8 mouse cellular contexts compared by ENCODE assay signal in genomic region chr17:47594183-47594968, GRCm38 (mm10). TPM values are rescaled to one million over a fixed set of nuclear protein-coding genes. Genes with fewer than 3 reads are reported as not detected.
DNase-seq lines count a peak whose midpoint lies in the region; ATAC-seq and TF ChIP-seq lines count a peak whose summit lies in the region.

No protein-coding gene starts in this region.

- H3K4me3 ChIP-seq in embryonic facial prominence, embryonic 12.5 days = peak overlapping the region; percentile 93
- H3K4me3 ChIP-seq in midbrain, embryonic 13.5 days (replicated peaks) = peak overlapping the region; percentile 71
- peak overlapping the region; percentile 92 for H3K4me3 ChIP-seq in thymus, adult 2 months (ENCODE audit: control insufficient read depth, insufficient read depth, low read length)

- peak overlapping the region; percentile 88 for H3K9ac ChIP-seq in embryonic facial prominence, embryonic 12.5 days
- peak overlapping the region; percentile 67 for H3K9ac ChIP-seq in midbrain, embryonic 13.5 days (replicated peaks)

- H3K4me1 ChIP-seq in embryonic facial prominence, embryonic 12.5 days = peaks cover 33% of the 10 kb centered on the region
- peaks cover 55% of the 10 kb centered on the region for H3K4me1 ChIP-seq in midbrain, embryonic 13.5 days (replicated peaks)
- peaks cover 51% of the 10 kb centered on the region for H3K4me1 ChIP-seq in thymus, adult 2 months (replicated peaks; ENCODE audit: control insufficient read depth, insufficient read depth, low read length)

- H3K4me2 ChIP-seq in embryonic facial prominence, embryonic 12.5 days (replicated peaks) = peak overlapping the region; percentile 80
- peak overlapping the region; percentile 96 for H3K4me2 ChIP-seq in midbrain, embryonic 13.5 days (replicated peaks)

- H3K36me3 ChIP-seq in embryonic facial prominence, embryonic 12.5 days = peaks cover 18% of the 10 kb centered on the region
- H3K36me3 ChIP-seq in midbrain, embryonic 13.5 days = peaks cover 10% of the 10 kb centered on the region
- H3K36me3 ChIP-seq in thymus, adult 2 months (ENCODE audit: control insufficient read depth, insufficient read depth, low read length) = peaks cover 45% of the 10 kb centered on the region

- DNase-seq in adrenal gland, adult 18-20 months (ENCODE audit: low spot score in 2 of 2) = peak; percentile 50 to 56
- no peak for DNase-seq in adrenal gland, postnatal 4 days (ENCODE audit: low spot score in 2 of 2)
- DNase-seq in ES-CJ7 (ENCODE audit: low read depth, low spot score) = peak; percentile 56
- peak; percentile 14 to 54 for DNase-seq in heart, postnatal 14 days
- DNase-seq in kidney, postnatal 36 days = peak; percentile 57 to 73
- DNase-seq in thymus, adult 2 months = peak; percentile 81

- no peak for TF ChIP-seq POLR2A in thymus, adult 2 months (IDR thresholded peaks at IDR 0.05; ENCODE audit: control insufficient read depth, extremely low read depth, insufficient read depth, low read length, poor library complexity)

- ATAC-seq in embryonic facial prominence, embryonic 12.5 days (ENCODE audit: insufficient number of reproducible peaks, insufficient read depth, low FRiP score, low TSS enrichment) = no peak
- no peak for ATAC-seq in midbrain, embryonic 13.5 days

- H3K27me3 ChIP-seq in embryonic facial prominence, embryonic 12.5 days = no peaks in the 10 kb centered on the region
- H3K27me3 ChIP-seq in midbrain, embryonic 13.5 days = no peaks in the 10 kb centered on the region
- no peaks in the 10 kb centered on the region for H3K27me3 ChIP-seq in thymus, adult 2 months (ENCODE audit: control insufficient read depth, insufficient read depth, low read length)

- intact Hi-C loops in heart, postnatal 14 days (cut with DNase I) = loop anchor here (1.0 to 2.0 kb wide), 3 partner anchors 14 to 83 kb away; no protein-coding TSS in a partner anchor

- no peaks in the 10 kb centered on the region for H3K9me3 ChIP-seq in embryonic facial prominence, embryonic 12.5 days
- H3K9me3 ChIP-seq in midbrain, embryonic 13.5 days = no peaks in the 10 kb centered on the region

- peak overlapping the region; percentile 98 for H3K27ac ChIP-seq in embryonic facial prominence, embryonic 12.5 days
- peak overlapping the region; percentile 88 for H3K27ac ChIP-seq in midbrain, embryonic 13.5 days
- peak overlapping the region; percentile 94 for H3K27ac ChIP-seq in thymus, adult 2 months (ENCODE audit: control insufficient read depth, insufficient read depth, low read length)

- under 1% methylated on average over 40 of the region's 43 CpGs for WGBS in embryonic facial prominence, embryonic 12.5 days
- WGBS in midbrain, embryonic 13.5 days = under 1% methylated on average over 40 of the region's 43 CpGs
- WGBS in thymus, adult 2 months = 1% methylated on average over 43 of the region's 43 CpGs

- no peak for TF ChIP-seq CTCF in thymus, adult 2 months (IDR thresholded peaks at IDR 0.05; ENCODE audit: borderline replicate concordance, control insufficient read depth, extremely low read depth, insufficient read depth, low read length, poor library complexity)

RNA-seq across cellular contexts. Expression of gene Bysl, which starts 16.9 kb away (rescaled TPM):
- total RNA-seq in adrenal gland, adult 18-20 months (2021) = 10 to 100 TPM; 23.0 to 24.2 TPM
- 10 to 100 TPM; 12.5 to 14.3 TPM for total RNA-seq in adrenal gland, postnatal 4 days (2021)
- polyA plus RNA-seq in embryonic facial prominence, embryonic 12.5 days (2016; fragmentation: Nextera tagmentation; extraction: Ambion mirVana) = 29.6 and 30.7 TPM in 2 replicates
- total RNA-seq in heart, postnatal 14 days (2021) = 10 to 100 TPM; 14.0 to 15.8 TPM
- polyA plus RNA-seq in midbrain, embryonic 13.5 days (2015; fragmentation: Nextera tagmentation; extraction: Ambion mirVana) = 31.9 and 32.4 TPM in 2 replicates
- polyA plus RNA-seq in thymus, adult 2 months (2012; rRNA removed) = 14.2 and 16.9 TPM in 2 replicates

RNA-seq across cellular contexts. Expression of gene Med20, which starts 17.0 kb away (rescaled TPM):
- total RNA-seq in adrenal gland, adult 18-20 months (2021) = 10 to 100 TPM; 50.1 to 50.3 TPM
- total RNA-seq in adrenal gland, postnatal 4 days (2021) = 10 to 100 TPM; 40.4 to 40.8 TPM
- 46.9 and 47.2 TPM in 2 replicates for polyA plus RNA-seq in embryonic facial prominence, embryonic 12.5 days (2016; fragmentation: Nextera tagmentation; extraction: Ambion mirVana)
- 10 to 100 TPM; 18.7 to 20.8 TPM for total RNA-seq in heart, postnatal 14 days (2021)
- polyA plus RNA-seq in midbrain, embryonic 13.5 days (2015; fragmentation: Nextera tagmentation; extraction: Ambion mirVana) = 43.8 and 44.3 TPM in 2 replicates
- polyA plus RNA-seq in thymus, adult 2 months (2012; rRNA removed) = 46.1 and 56.4 TPM in 2 replicates

RNA-seq across cellular contexts. Expression of gene Gm20517, which starts 17.0 kb away (rescaled TPM):
- 1 to 10 TPM; 1.6 to 3.4 TPM for total RNA-seq in adrenal gland, adult 18-20 months (2021)
- total RNA-seq in adrenal gland, postnatal 4 days (2021) = 1 to 10 TPM; 4.1 to 4.8 TPM
- 1.6 and 2.2 TPM in 2 replicates for polyA plus RNA-seq in embryonic facial prominence, embryonic 12.5 days (2016; fragmentation: Nextera tagmentation; extraction: Ambion mirVana)
- total RNA-seq in heart, postnatal 14 days (2021) = 1 to 10 TPM; 1.9 to 2.5 TPM
- polyA plus RNA-seq in midbrain, embryonic 13.5 days (2015; fragmentation: Nextera tagmentation; extraction: Ambion mirVana) = 2.4 and 3.7 TPM in 2 replicates
- 2.8 and 4.5 TPM in 2 replicates for polyA plus RNA-seq in thymus, adult 2 months (2012; rRNA removed)

RNA-seq across cellular contexts. Expression of gene Usp49, which starts 36.1 kb away (rescaled TPM):
- total RNA-seq in adrenal gland, adult 18-20 months (2021) = 1 to 10 TPM; 3.0 to 4.1 TPM
- 10 to 100 TPM; 12.7 to 13.3 TPM for total RNA-seq in adrenal gland, postnatal 4 days (2021)
- 9.5 and 11.0 TPM in 2 replicates for polyA plus RNA-seq in embryonic facial prominence, embryonic 12.5 days (2016; fragmentation: Nextera tagmentation; extraction: Ambion mirVana)
- 1 to 10 TPM; 4.4 to 4.5 TPM for total RNA-seq in heart, postnatal 14 days (2021)
- 10.0 and 10.8 TPM in 2 replicates for polyA plus RNA-seq in midbrain, embryonic 13.5 days (2015; fragmentation: Nextera tagmentation; extraction: Ambion mirVana)
- polyA plus RNA-seq in thymus, adult 2 months (2012; rRNA removed) = 12.5 and 17.2 TPM in 2 replicates

Comparison
In these comparisons a context has a peak if more than half of its experiments do, and no peak if none do; other contexts are left out.
1. DNase-seq: peak in adrenal gland, adult 18-20 months (2 of 2), ES-CJ7 (single experiment), heart, postnatal 14 days (2 of 2), kidney, postnatal 36 days (2 of 2) and thymus, adult 2 months (single experiment); none in adrenal gland, postnatal 4 days (0 of 2).
2. Peak in every context shown above with its lines, with median percentiles within 50 percentile points of each other: H3K27ac ChIP-seq and H3K4me3 ChIP-seq.